Mouse (Mus musculus) spleen, postnatal 14 days (tissue): ENCODE measurements at regions not wholly inside any gene's neighbourhood (a gene's known extent, or its start where the extent isn't known, plus 50 kb on each side); places are given as distances from the start of the nearest gene placed in this dataset.

ENCODE experiments used
- DNase-seq, 2 experiments: peaks; one replicate each; pipeline ENCODE4 v3.0.0; 2021 to 2022; ENCODE audit warnings: low spot score in 2 of 2

GRCm38 (mm10) chr14:58208401-58208800 is 138.1 kb downstream of the Fgf9 start:
- no peak for DNase-seq

- DNase-seq = no peak
Measured at GRCm38 (mm10) chr14:58202607-58203295, 132.4 kb downstream of the Fgf9 start.

- DNase-seq = no peak
Measured at GRCm38 (mm10) chr14:58189948-58190347, 119.6 kb downstream of the Fgf9 start.

GRCm38 (mm10) chr14:58182869-58183268 is 112.5 kb downstream of the Fgf9 start:
- no peak for DNase-seq

GRCm38 (mm10) chr14:58180724-58181123 is 110.4 kb downstream of the Fgf9 start:
- DNase-seq = no peak

- DNase-seq = no peak
Measured at GRCm38 (mm10) chr14:58175651-58176363, 105.5 kb downstream of the Fgf9 start.

- no peak for DNase-seq
Measured at GRCm38 (mm10) chr14:58174512-58174911, 104.2 kb downstream of the Fgf9 start.

- no peak for DNase-seq
Measured at GRCm38 (mm10) chr14:58168920-58169319, 98.6 kb downstream of the Fgf9 start.
